Mouse (Mus musculus): ENCODE results near the gene Tmub1.

DNA sequence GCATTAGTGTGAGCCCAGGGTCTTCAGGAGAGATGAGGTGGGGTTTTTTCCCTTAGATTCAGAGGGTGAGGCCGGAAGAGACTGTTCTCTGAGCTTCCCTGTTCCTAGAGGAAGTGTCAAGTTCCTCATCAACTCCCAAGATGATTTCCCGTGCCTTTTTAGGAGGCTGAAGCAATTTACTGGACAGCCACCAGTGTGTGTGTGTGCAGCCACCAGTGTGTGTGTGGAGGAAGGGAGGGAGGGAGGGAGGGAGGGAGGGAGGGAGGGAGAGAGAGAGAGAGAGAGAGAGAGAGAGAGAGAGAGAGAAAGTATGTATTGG lies 6.3 kb upstream of the Tmub1 start:
- TF ChIP-seq CTCF (IDR thresholded peaks at IDR 0.05; ENCODE audit: low read depth) (no peak), EP300 (IDR thresholded peaks at IDR 0.05; ENCODE audit: low read depth) (no peak)

All from liver, embryonic 14.5 days (tissue).